Mouse (Mus musculus) forebrain, embryonic 11.5 days (tissue): ENCODE measurements around the gene Hoxd8. TPM values are rescaled to one million over a fixed set of nuclear protein-coding genes. Genes with fewer than 3 reads are reported as not detected.

ENCODE experiments used
- ATAC-seq: fragments of 200-750 bp; cut with Nextera tagmentation; replicated peaks from 2 replicates; pipeline ENCODE4 v1.8.0; 2017; ENCODE audit warnings: moderate TSS enrichment; ENCODE audit not compliant: low FRiP score
- DNase-seq: peaks from one replicate; pipeline ENCODE4 v3.0.0-alpha.2; 2017; ENCODE audit warnings: low spot score
- H3K27ac ChIP-seq: fragments of 300-500 bp; sonication (generic); 2 replicates; pipeline ENCODE4 v1.5.1; 2014; ENCODE audit warnings: low read depth, low read length
- H3K27me3 ChIP-seq: fragments of 300-500 bp; sonication (generic); 2 replicates; pipeline ENCODE4 v1.6.1; 2014; ENCODE audit warnings: mild to moderate bottlenecking, low read length, mixed read lengths; ENCODE audit not compliant: control insufficient read depth, insufficient read depth
- H3K36me3 ChIP-seq: fragments of 300-500 bp; sonication (generic); 2 replicates; pipeline ENCODE4 v1.6.1; 2014; ENCODE audit warnings: mild to moderate bottlenecking, low read length, moderate library complexity, mixed read lengths; ENCODE audit not compliant: control insufficient read depth, insufficient read depth
- H3K4me1 ChIP-seq: fragments of 300-500 bp; sonication (generic); replicated peaks from 2 replicates; pipeline ENCODE4 v1.6.1; 2014; ENCODE audit warnings: low read length, mixed read lengths; ENCODE audit not compliant: control insufficient read depth, insufficient read depth
- H3K4me2 ChIP-seq: fragments of 300-500 bp; sonication (generic); 2 replicates; pipeline ENCODE4 v1.6.1; 2014; ENCODE audit warnings: low read depth, mild to moderate bottlenecking, low read length, moderate library complexity, mixed read lengths; ENCODE audit not compliant: severe bottlenecking
- H3K4me3 ChIP-seq: fragments of 300-500 bp; sonication (generic); 2 replicates; pipeline ENCODE4 v1.5.1; 2014; ENCODE audit warnings: low read depth, low read length
- H3K9ac ChIP-seq: fragments of 300-500 bp; sonication (generic); 2 replicates; pipeline ENCODE4 v1.6.1; 2014; ENCODE audit warnings: low read length
- H3K9me3 ChIP-seq: fragments of 300-500 bp; sonication (generic); 2 replicates; pipeline ENCODE4 v1.6.1; 2016; ENCODE audit warnings: low read length, mixed read lengths; ENCODE audit not compliant: control insufficient read depth
- WGBS: fragments of 180-500 bp; shearing (Covaris S2); extraction: QIAGEN DNeasy Blood & Tissue Kit; methylation state at CpG from one replicate; pipeline ENCODE4 v1.1.7; 2014; 5-methylcytosine and 5-hydroxymethylcytosine counted together
- polyA plus RNA-seq: library from polyadenylated mRNA; unstranded; fragments of >200 nt; fragmentation: Nextera tagmentation; extraction: Ambion mirVana; gene quantifications from 2 replicates; pipeline ENCODE4 v1.2.1, GENCODE M21; 2014

The Hoxd8 gene
- polyA plus RNA-seq: not detected in 2 replicates

- ATAC-seq (0 out of 2 replicates have a peak, but pooled peaks have one; percentile 33), DNase-seq (peak; percentile 74)
- H3K9me3 ChIP-seq: no peaks in the 10 kb centered on the region
- H3K27me3 ChIP-seq: peaks cover 96% of the 10 kb centered on the region
- H3K4me2 ChIP-seq: peak within 1 kb of the TSS; percentile 48
- peaks cover 6% of the 10 kb centered on the region for H3K4me1 ChIP-seq
- peak within 1 kb of the TSS; percentile 27 for H3K4me3 ChIP-seq
- WGBS: 1% methylated on average over 37 of the region's 52 CpGs
- H3K9ac ChIP-seq: peak within 1 kb of the TSS; percentile 6; the same call in 1 of the 2 replicates
- H3K27ac ChIP-seq: no peak within 1 kb of the TSS
- H3K36me3 ChIP-seq: no peaks in the 10 kb centered on the region
Measured at GRCm38 (mm10) chr2:74704393-74704998, at the start of gene Hoxd8. Gene Hoxd8 (plus strand): TSS chr2:74704615.

DNA sequence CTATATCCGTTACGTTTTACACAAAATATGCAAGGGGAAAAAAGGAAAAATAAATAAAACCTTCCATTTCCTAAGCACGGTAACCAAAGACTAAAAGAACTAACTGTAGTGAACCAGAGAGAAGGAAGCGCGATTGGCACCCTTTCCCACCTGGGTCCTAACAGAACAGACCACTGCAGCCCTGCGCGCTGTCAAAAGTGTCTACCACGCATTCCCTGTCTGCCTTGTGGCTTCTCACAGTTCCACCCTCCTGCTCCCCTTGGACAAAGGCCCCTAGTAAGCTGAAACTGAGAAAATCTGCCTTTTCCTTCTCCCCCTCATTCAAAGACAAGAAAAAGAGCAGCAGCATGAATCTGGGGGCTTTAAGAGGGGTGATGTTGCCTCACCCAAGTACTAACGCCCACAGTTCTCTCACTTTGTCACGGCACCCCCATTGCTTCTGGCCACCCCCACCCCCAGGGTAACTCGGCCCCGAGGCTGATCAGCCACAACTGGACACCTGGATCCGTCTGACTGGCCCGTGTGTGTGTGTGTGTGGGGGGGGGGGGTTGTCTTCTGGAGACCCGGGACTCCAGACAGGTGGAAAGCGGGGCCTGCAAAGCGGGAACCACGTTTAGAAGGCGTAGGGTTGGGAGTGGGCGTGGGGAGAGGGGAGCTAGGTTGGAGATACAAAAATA, 49.5 kb upstream of the Hoxd8 start:
- H3K36me3 ChIP-seq: no peaks in the 10 kb centered on the region
- 5% methylated on average over 20 of the region's 20 CpGs for WGBS
- DNase-seq (peak; percentile 62), ATAC-seq (no peak)
- peaks cover 9% of the 10 kb centered on the region; the same call in 1 of the 2 replicates for H3K4me1 ChIP-seq
- H3K9ac ChIP-seq: no peak overlapping the region
- no peaks in the 10 kb centered on the region for H3K9me3 ChIP-seq
- no peak overlapping the region for H3K4me3 ChIP-seq
- H3K27ac ChIP-seq: no peak overlapping the region
- H3K27me3 ChIP-seq: peaks cover 83% of the 10 kb centered on the region
- H3K4me2 ChIP-seq: no peak overlapping the region

DNA sequence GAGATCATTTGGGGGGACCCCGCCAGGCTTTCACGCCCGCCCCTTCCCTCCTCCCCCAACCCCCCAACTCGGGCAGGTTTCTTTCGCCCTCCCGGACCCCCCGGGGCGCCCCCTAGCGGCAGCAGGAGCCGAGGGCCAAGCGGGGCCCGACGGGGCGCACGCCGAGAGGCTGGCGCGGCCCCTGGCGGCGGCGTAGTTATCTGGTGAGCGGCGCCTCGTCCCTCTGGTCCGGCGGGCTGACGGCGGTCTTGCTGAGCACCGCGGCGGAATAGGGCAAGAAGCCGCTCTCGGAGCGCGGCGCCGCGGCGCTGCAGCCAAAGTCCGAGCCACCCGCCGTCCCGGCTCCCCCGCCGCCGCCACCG, 49.0 kb upstream of the Hoxd8 start:
- H3K9me3 ChIP-seq: no peaks in the 10 kb centered on the region
- H3K27ac ChIP-seq: no peak overlapping the region
- DNase-seq (peak; percentile 68), ATAC-seq (no peak)
- peak overlapping the region; percentile 39; the same call in 1 of the 2 replicates for H3K4me2 ChIP-seq
- peak overlapping the region; percentile 24 for H3K4me3 ChIP-seq
- peaks cover 81% of the 10 kb centered on the region for H3K27me3 ChIP-seq
- H3K36me3 ChIP-seq: no peaks in the 10 kb centered on the region
- H3K4me1 ChIP-seq: peaks cover 9% of the 10 kb centered on the region; the same call in 1 of the 2 replicates
- H3K9ac ChIP-seq: no peak overlapping the region
- WGBS: 2% methylated on average over 35 of the region's 47 CpGs

DNA sequence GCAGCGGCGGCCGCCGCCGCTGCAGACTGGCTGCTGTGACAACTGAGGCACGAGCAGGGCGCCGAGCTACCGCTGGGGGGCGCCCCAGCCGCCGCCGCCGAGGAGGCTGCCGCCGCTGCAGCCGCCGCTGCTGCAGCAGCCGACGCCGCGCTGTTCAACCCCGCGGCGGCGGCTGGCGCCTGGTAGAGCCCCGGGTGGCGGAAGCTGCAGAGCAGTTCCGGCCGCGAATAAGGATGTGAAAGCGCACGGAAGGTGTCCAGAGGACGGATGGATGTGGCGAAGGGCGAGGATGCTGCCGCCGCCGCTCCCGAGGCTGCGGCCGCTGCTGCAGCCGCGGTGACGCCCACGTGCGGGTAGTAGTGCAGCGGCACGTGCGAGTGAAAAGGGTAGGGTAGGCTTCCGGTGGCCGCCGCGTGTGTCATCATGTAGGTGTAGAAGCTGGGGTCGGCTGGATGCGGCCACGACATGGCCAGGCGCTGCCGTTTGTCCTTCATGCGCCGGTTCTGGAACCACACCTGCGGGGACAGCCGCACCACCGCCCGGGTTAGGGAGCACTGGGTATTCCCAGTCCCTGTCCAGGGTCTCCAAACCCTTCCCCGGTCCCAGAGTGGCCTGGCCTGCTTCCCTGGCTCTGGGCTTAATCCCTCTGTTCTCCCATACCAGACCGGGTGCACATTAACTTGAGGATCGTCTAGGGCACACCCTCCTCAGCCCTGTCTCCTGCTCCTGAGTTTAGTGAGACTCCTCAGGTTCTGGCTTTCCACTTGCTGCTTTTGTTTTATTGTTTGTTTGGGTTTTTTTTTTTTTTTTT, 48.4 kb upstream of the Hoxd8 start:
- no peak overlapping the region for H3K9ac ChIP-seq
- WGBS: under 1% methylated on average over 68 of the region's 69 CpGs
- peak overlapping the region; percentile 39; the same call in 1 of the 2 replicates for H3K4me2 ChIP-seq
- ATAC-seq (peak; percentile 46; the same call in 1 of the 2 replicates), DNase-seq (peak; percentile 80)
- no peaks in the 10 kb centered on the region for H3K36me3 ChIP-seq
- H3K4me3 ChIP-seq: peak overlapping the region; percentile 24
- no peaks in the 10 kb centered on the region for H3K9me3 ChIP-seq
- no peak overlapping the region for H3K27ac ChIP-seq
- peaks cover 81% of the 10 kb centered on the region for H3K27me3 ChIP-seq
- H3K4me1 ChIP-seq: peaks cover 9% of the 10 kb centered on the region; the same call in 1 of the 2 replicates

- peak; percentile 54 for DNase-seq
- ATAC-seq: no peak
- no peak overlapping the region for H3K9ac ChIP-seq
- peaks cover 9% of the 10 kb centered on the region; the same call in 1 of the 2 replicates for H3K4me1 ChIP-seq
- WGBS: 3% methylated on average over 4 of the region's 4 CpGs
- no peaks in the 10 kb centered on the region for H3K36me3 ChIP-seq
- H3K27me3 ChIP-seq: peaks cover 83% of the 10 kb centered on the region
- no peak overlapping the region for H3K4me2 ChIP-seq
- H3K4me3 ChIP-seq: no peak overlapping the region
- H3K27ac ChIP-seq: no peak overlapping the region
- H3K9me3 ChIP-seq: no peaks in the 10 kb centered on the region
Measured at GRCm38 (mm10) chr2:74656632-74657021, 47.8 kb upstream of the Hoxd8 start.

- Histone ChIP-seq H3K4me2 (no peak overlapping the region), H3K9ac (no peak overlapping the region)
Measured at GRCm38 (mm10) chr2:74657251-74658023, 47.0 kb upstream of the Hoxd8 start.

DNA sequence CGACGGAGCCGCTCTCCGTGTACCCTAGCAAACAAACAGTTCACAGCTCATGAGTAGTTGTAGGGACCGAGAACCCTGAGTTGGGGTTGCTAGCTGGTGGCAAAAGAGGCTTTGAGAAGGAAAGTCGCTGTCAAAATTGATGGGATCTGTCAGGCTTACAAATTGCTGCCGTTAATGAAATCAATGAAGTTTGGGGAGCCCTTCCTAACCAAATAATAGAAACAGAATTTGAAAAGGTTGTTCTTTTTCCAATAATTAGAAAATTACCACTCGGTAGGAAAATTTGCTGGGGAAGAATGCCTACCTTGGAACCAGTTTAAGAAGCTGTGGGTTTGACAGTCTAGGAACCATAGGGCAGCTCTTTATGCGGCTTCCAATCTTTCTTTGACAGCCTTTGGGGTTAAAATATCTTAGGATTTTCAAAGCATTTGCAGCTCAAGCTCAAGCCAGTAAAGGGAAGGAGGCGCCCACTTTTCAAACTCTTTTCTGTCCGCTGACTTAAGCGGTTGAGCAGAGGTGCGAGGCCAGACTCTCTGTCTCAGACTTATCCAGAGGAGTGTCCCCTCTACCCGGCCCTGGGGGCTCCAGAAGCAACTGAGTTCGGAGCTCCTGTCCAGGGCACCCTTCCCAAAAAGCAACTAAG, 46.3 kb upstream of the Hoxd8 start:
- Histone ChIP-seq H3K27ac (no peak overlapping the region), H3K36me3 (no peaks in the 10 kb centered on the region), H3K9me3 (no peaks in the 10 kb centered on the region), H3K27me3 (peaks cover 86% of the 10 kb centered on the region), H3K4me3 (peak overlapping the region; percentile 3; the same call in 1 of the 2 replicates), H3K4me1 (peaks cover 9% of the 10 kb centered on the region; the same call in 1 of the 2 replicates), H3K4me2 (no peak overlapping the region), H3K9ac (no peak overlapping the region)
- ATAC-seq: no peak
- DNase-seq: no peak
- under 1% methylated on average over 15 of the region's 15 CpGs for WGBS

More at GRCm38 (mm10) chr2:74657251-74658023, 47.0 kb upstream of the Hoxd8 start:
- Histone ChIP-seq H3K27me3 (peaks cover 83% of the 10 kb centered on the region), H3K4me1 (peaks cover 9% of the 10 kb centered on the region; the same call in 1 of the 2 replicates), H3K4me3 (peak overlapping the region; percentile 3; the same call in 1 of the 2 replicates), H3K36me3 (no peaks in the 10 kb centered on the region), H3K9me3 (no peaks in the 10 kb centered on the region), H3K27ac (no peak overlapping the region)
- DNase-seq (peak; percentile 74), ATAC-seq (no peak)
- WGBS: 3% methylated on average over 62 of the region's 62 CpGs
